Mouse (Mus musculus) limb, embryonic 10.5 days (tissue): ENCODE data around the gene Jag1. TPM values are rescaled to one million over a fixed set of nuclear protein-coding genes. Genes with fewer than 3 reads are reported as not detected.

Experiments
- DNase-seq: peaks from one replicate; pipeline ENCODE4 v3.0.0-alpha.2; 2017; ENCODE audit warnings: low spot score
- H3K27ac ChIP-seq: fragments of 300-500 bp; sonication (generic); 2 replicates; pipeline ENCODE4 v1.5.1; 2016; ENCODE audit warnings: mild to moderate bottlenecking
- H3K27me3 ChIP-seq: fragments of 300-500 bp; sonication (generic); 2 replicates; pipeline ENCODE4 v1.6.1; 2016; ENCODE audit warnings: low read depth, mild to moderate bottlenecking; ENCODE audit not compliant: poor library complexity, severe bottlenecking
- H3K36me3 ChIP-seq: fragments of 300-500 bp; sonication (generic); 2 replicates; pipeline ENCODE4 v1.6.1; 2016; ENCODE audit warnings: mild to moderate bottlenecking, moderate library complexity
- H3K4me1 ChIP-seq: fragments of 300-500 bp; sonication (generic); 2 replicates; pipeline ENCODE4 v1.6.1; 2016
- H3K4me3 ChIP-seq: fragments of 300-500 bp; sonication (generic); 2 replicates; pipeline ENCODE4 v1.5.1; 2016; ENCODE audit warnings: mild to moderate bottlenecking, moderate library complexity
- H3K9me3 ChIP-seq: fragments of 300-500 bp; sonication (generic); replicated peaks from 2 replicates; pipeline ENCODE4 v1.6.1; 2016; ENCODE audit warnings: mild to moderate bottlenecking
- WGBS: fragments of 180-500 bp; shearing (Covaris S2); methylation state at CpG from one replicate; pipeline ENCODE4 v1.1.7; 2016; 5-methylcytosine and 5-hydroxymethylcytosine counted together
- polyA plus RNA-seq: library from polyadenylated mRNA; unstranded; fragments of >200 nt; fragmentation: Nextera tagmentation; extraction: Ambion mirVana; gene quantifications from 2 replicates; pipeline ENCODE4 v1.2.1, GENCODE M21; 2016

Gene Jag1
- polyA plus RNA-seq, 1 experiment from 2014 or later = 14.7 TPM

- DNase-seq = peak; percentile 78
- peaks cover 78% of the 10 kb centered on the region for H3K4me1 ChIP-seq
- peaks cover 51% of the 10 kb centered on the region for H3K27me3 ChIP-seq
- peak overlapping the region; percentile 78 for H3K4me3 ChIP-seq
- peaks cover 6% of the 10 kb centered on the region; the same call in 1 of the 2 replicates for H3K36me3 ChIP-seq
- WGBS = under 1% methylated on average over 51 of the region's 51 CpGs
- peak overlapping the region; percentile 97 for H3K27ac ChIP-seq
- no peaks in the 10 kb centered on the region for H3K9me3 ChIP-seq
Measured at GRCm38 (mm10) chr2:137114248-137115096, 2.0 kb downstream of the Jag1 start.

- H3K4me3 ChIP-seq = peak overlapping the region; percentile 78
- H3K27ac ChIP-seq = peak overlapping the region; percentile 97
- H3K36me3 ChIP-seq = peaks cover 7% of the 10 kb centered on the region; the same call in 1 of the 2 replicates
- DNase-seq = peak; percentile 45
- WGBS = 16% methylated on average over 12 of the region's 12 CpGs
- no peaks in the 10 kb centered on the region for H3K9me3 ChIP-seq
- peaks cover 87% of the 10 kb centered on the region for H3K4me1 ChIP-seq
- peaks cover 45% of the 10 kb centered on the region for H3K27me3 ChIP-seq
Measured at GRCm38 (mm10) chr2:137113288-137114061, 3.0 kb downstream of the Jag1 start.

- peaks cover 38% of the 10 kb centered on the region for H3K27me3 ChIP-seq
- H3K4me3 ChIP-seq = no peak overlapping the region
- H3K4me1 ChIP-seq = peaks cover 78% of the 10 kb centered on the region
- DNase-seq = no peak
- H3K9me3 ChIP-seq = no peaks in the 10 kb centered on the region
- H3K36me3 ChIP-seq = peaks cover 22% of the 10 kb centered on the region
- no peak overlapping the region for H3K27ac ChIP-seq
- 52% methylated on average over 4 of the region's 4 CpGs for WGBS
Measured at GRCm38 (mm10) chr2:137110214-137110898, 6.1 kb downstream of the Jag1 start.

- Histone ChIP-seq H3K27ac (no peak overlapping the region), H3K9me3 (no peaks in the 10 kb centered on the region), H3K36me3 (peaks cover 29% of the 10 kb centered on the region), H3K4me3 (no peak overlapping the region), H3K27me3 (peaks cover 30% of the 10 kb centered on the region), H3K4me1 (peaks cover 70% of the 10 kb centered on the region)
- no peak for DNase-seq
- WGBS = 81% methylated on average over 15 of the region's 15 CpGs
Measured at GRCm38 (mm10) chr2:137109321-137110213, 6.9 kb downstream of the Jag1 start.

GRCm38 (mm10) chr2:137107946-137108345, 8.5 kb downstream of the Jag1 start:
- no peak for DNase-seq
- H3K27me3 ChIP-seq = peaks cover 29% of the 10 kb centered on the region
- WGBS = 74% methylated on average over 8 of the region's 8 CpGs
- peaks cover 44% of the 10 kb centered on the region for H3K36me3 ChIP-seq
- H3K4me3 ChIP-seq = no peak overlapping the region
- no peaks in the 10 kb centered on the region for H3K9me3 ChIP-seq
- peaks cover 54% of the 10 kb centered on the region for H3K4me1 ChIP-seq
- no peak overlapping the region for H3K27ac ChIP-seq

- Histone ChIP-seq H3K4me1 (peaks cover 46% of the 10 kb centered on the region), H3K4me3 (no peak overlapping the region), H3K36me3 (peaks cover 44% of the 10 kb centered on the region), H3K9me3 (no peaks in the 10 kb centered on the region), H3K27me3 (peaks cover 29% of the 10 kb centered on the region), H3K27ac (no peak overlapping the region)
- no peak for DNase-seq
- WGBS = 86% methylated on average over 4 of the region's 4 CpGs
Measured at GRCm38 (mm10) chr2:137107203-137107602, 9.2 kb downstream of the Jag1 start.

GRCm38 (mm10) chr2:137101074-137101473, 15.4 kb downstream of the Jag1 start:
- H3K36me3 ChIP-seq = peaks cover 55% of the 10 kb centered on the region

GRCm38 (mm10) chr2:137099211-137099734, 17.2 kb downstream of the Jag1 start:
- DNase-seq = no peak
- peaks cover 52% of the 10 kb centered on the region for H3K36me3 ChIP-seq
- WGBS = 6% methylated on average over 6 of the region's 6 CpGs
- peaks cover 64% of the 10 kb centered on the region for H3K4me1 ChIP-seq
- no peak overlapping the region for H3K27ac ChIP-seq
- H3K9me3 ChIP-seq = no peaks in the 10 kb centered on the region
- no peak overlapping the region for H3K4me3 ChIP-seq
- peaks cover 13% of the 10 kb centered on the region; the same call in 1 of the 2 replicates for H3K27me3 ChIP-seq

More at GRCm38 (mm10) chr2:137101074-137101473, 15.4 kb downstream of the Jag1 start:
- peaks cover 11% of the 10 kb centered on the region; the same call in 1 of the 2 replicates for H3K27me3 ChIP-seq
- WGBS = 41% methylated on average over 5 of the region's 5 CpGs
- peaks cover 50% of the 10 kb centered on the region for H3K4me1 ChIP-seq
- H3K9me3 ChIP-seq = no peaks in the 10 kb centered on the region
- H3K4me3 ChIP-seq = no peak overlapping the region
- peak overlapping the region; percentile 1; the same call in 1 of the 2 replicates for H3K27ac ChIP-seq
- no peak for DNase-seq

- DNase-seq = no peak
- peaks cover 53% of the 10 kb centered on the region for H3K36me3 ChIP-seq
- peaks cover 16% of the 10 kb centered on the region; the same call in 1 of the 2 replicates for H3K27me3 ChIP-seq
- H3K4me1 ChIP-seq = peaks cover 66% of the 10 kb centered on the region
- H3K4me3 ChIP-seq = no peak overlapping the region
- no peak overlapping the region for H3K27ac ChIP-seq
- no peaks in the 10 kb centered on the region for H3K9me3 ChIP-seq
- WGBS = 24% methylated on average over 11 of the region's 11 CpGs
Measured at GRCm38 (mm10) chr2:137098269-137099035, 18.0 kb downstream of the Jag1 start.

GRCm38 (mm10) chr2:137096981-137097460, 19.4 kb downstream of the Jag1 start:
- Histone ChIP-seq H3K4me1 (peaks cover 73% of the 10 kb centered on the region), H3K4me3 (no peak overlapping the region), H3K27ac (peak overlapping the region; percentile 38; the same call in 1 of the 2 replicates), H3K27me3 (peaks cover 26% of the 10 kb centered on the region; the same call in 1 of the 2 replicates), H3K9me3 (no peaks in the 10 kb centered on the region), H3K36me3 (peaks cover 63% of the 10 kb centered on the region)
- WGBS = 2% methylated on average over 2 of the region's 5 CpGs
- no peak for DNase-seq

- Histone ChIP-seq H3K36me3 (peaks cover 79% of the 10 kb centered on the region), H3K9me3 (no peaks in the 10 kb centered on the region), H3K27ac (no peak overlapping the region), H3K27me3 (peaks cover 43% of the 10 kb centered on the region), H3K4me3 (no peak overlapping the region), H3K4me1 (peaks cover 55% of the 10 kb centered on the region)
- no peak for DNase-seq
- WGBS = 75% methylated on average over 8 of the region's 8 CpGs
Measured at GRCm38 (mm10) chr2:137094301-137094700, 22.1 kb downstream of the Jag1 start.
